Mouse (Mus musculus) midbrain, embryonic 12.5 days (tissue): ENCODE data around the gene Cabp2. TPM values are rescaled to one million over a fixed set of nuclear protein-coding genes. Genes with fewer than 3 reads are reported as not detected.
A peak's percentile ranks its signal among the peaks of the same experiment; 100 is the strongest.

Experiments
- ATAC-seq: fragments of 200-750 bp; cut with Nextera tagmentation; 2 replicates; pipeline ENCODE4 v1.8.0; 2017; ENCODE audit warnings: low read depth, moderate TSS enrichment, moderate library complexity; ENCODE audit not compliant: low FRiP score
- H3K27ac ChIP-seq: fragments of 300-500 bp; sonication (generic); replicated peaks from 2 replicates; pipeline ENCODE4 v1.5.1; 2016; ENCODE audit warnings: mild to moderate bottlenecking
- H3K27me3 ChIP-seq: fragments of 300-500 bp; sonication (generic); 2 replicates; pipeline ENCODE4 v1.6.1; 2016; ENCODE audit warnings: mild to moderate bottlenecking
- H3K36me3 ChIP-seq: fragments of 300-500 bp; sonication (generic); 2 replicates; pipeline ENCODE4 v1.6.1; 2016
- H3K4me1 ChIP-seq: fragments of 300-500 bp; sonication (generic); 2 replicates; pipeline ENCODE4 v1.6.1; 2016
- H3K4me2 ChIP-seq: fragments of 300-500 bp; sonication (generic); replicated peaks from 2 replicates; pipeline ENCODE4 v1.6.1; 2016; ENCODE audit warnings: mild to moderate bottlenecking, moderate library complexity
- H3K4me3 ChIP-seq: fragments of 300-500 bp; sonication (generic); 2 replicates; pipeline ENCODE4 v1.5.1; 2016; ENCODE audit warnings: mild to moderate bottlenecking
- H3K9ac ChIP-seq: fragments of 300-500 bp; sonication (generic); replicated peaks from 2 replicates; pipeline ENCODE4 v1.6.1; 2016; ENCODE audit warnings: mild to moderate bottlenecking, moderate library complexity
- H3K9me3 ChIP-seq: fragments of 300-500 bp; sonication (generic); 2 replicates; pipeline ENCODE4 v1.6.1; 2016; ENCODE audit warnings: mild to moderate bottlenecking
- WGBS: fragments of 180-500 bp; shearing (Covaris S2); methylation state at CpG from one replicate; pipeline ENCODE4 v1.1.7; 2016; 5-methylcytosine and 5-hydroxymethylcytosine counted together
- polyA plus RNA-seq: library from polyadenylated mRNA; unstranded; fragments of >200 nt; fragmentation: Nextera tagmentation; extraction: Ambion mirVana; gene quantifications from 2 replicates; pipeline ENCODE4 v1.2.1, GENCODE M21; 2016

Cabp2 gene
- polyA plus RNA-seq, 1 experiment from 2014 or later = not detected

DNA sequence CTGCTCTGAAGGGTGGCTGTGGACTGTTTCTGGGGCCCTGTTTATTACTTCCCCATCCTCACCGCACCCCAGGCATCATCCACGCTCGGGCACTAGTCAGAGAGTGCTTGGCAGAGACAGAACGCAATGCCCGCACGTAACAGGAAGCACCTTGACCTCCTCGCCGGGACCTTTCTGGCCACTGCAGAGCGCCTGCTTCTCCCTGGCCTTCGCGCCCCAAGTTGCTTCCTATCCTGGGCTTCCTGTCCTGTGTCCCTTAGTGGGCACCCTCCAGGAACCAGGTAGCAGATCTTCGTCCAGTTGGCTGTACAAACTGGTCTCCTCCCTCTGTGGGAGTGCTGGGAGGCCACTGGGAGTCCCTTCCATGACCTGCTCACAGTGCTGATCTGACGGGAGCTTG is 17.0 kb downstream of the Cabp2 start:
- H3K36me3 ChIP-seq = no peaks in the 10 kb centered on the region
- H3K27me3 ChIP-seq = peaks cover 42% of the 10 kb centered on the region
- no peak overlapping the region for H3K4me2 ChIP-seq
- H3K4me1 ChIP-seq = peaks cover 55% of the 10 kb centered on the region
- H3K9me3 ChIP-seq = no peaks in the 10 kb centered on the region
- 0 out of 2 replicates have a peak overlapping the region, but pooled peaks have one; percentile 56 for H3K9ac ChIP-seq
- 94% methylated on average over 13 of the region's 13 CpGs for WGBS
- ATAC-seq = no peak
- no peak overlapping the region for H3K4me3 ChIP-seq
- H3K27ac ChIP-seq = no peak overlapping the region

DNA sequence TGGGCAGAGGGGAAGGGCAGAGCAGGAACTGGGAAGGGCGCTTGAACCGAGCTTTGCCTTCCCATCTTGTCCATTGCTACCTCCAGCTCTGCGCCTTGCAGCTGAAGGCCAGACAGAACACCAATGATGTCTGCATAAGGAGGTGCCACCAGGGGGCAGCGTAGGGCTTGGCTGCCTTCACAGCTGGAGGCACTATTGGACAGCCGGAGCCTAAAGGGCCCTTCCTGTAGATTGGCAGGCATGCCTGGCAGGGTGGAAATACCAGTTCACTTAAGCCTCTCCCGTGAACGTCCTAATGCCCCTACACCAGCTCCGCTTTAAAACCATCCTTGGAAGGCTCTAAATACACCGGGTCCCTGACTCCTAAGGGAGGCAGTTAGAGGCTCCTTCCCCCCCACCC is 17.7 kb downstream of the Cabp2 start:
- Histone ChIP-seq H3K9ac (no peak overlapping the region), H3K9me3 (no peaks in the 10 kb centered on the region), H3K27me3 (peaks cover 46% of the 10 kb centered on the region), H3K27ac (no peak overlapping the region), H3K4me3 (no peak overlapping the region), H3K36me3 (no peaks in the 10 kb centered on the region), H3K4me2 (peak overlapping the region; percentile 78; the same call in 1 of the 2 replicates), H3K4me1 (peaks cover 55% of the 10 kb centered on the region)
- WGBS = 11% methylated on average over 9 of the region's 9 CpGs
- no peak for ATAC-seq

GRCm38 (mm10) chr19:4099837-4100717 is 18.7 kb downstream of the Cabp2 start, which contains the start of gene Pitpnm1:
TSS of gene Pitpnm1 (plus strand) at chr19:4099998.
- peak within 1 kb of the TSS; percentile 65 for H3K9ac ChIP-seq
- 2% methylated on average over 52 of the region's 53 CpGs for WGBS
- H3K27ac ChIP-seq = peak within 1 kb of the TSS; percentile 52; the same call in 1 of the 2 replicates
- H3K27me3 ChIP-seq = peaks cover 46% of the 10 kb centered on the region
- ATAC-seq = no peak
- peak within 1 kb of the TSS; percentile 78 for H3K4me2 ChIP-seq
- H3K9me3 ChIP-seq = no peaks in the 10 kb centered on the region
- 0 out of 2 replicates have a peak, but pooled peaks cover 7% of the 10 kb centered on the region for H3K36me3 ChIP-seq
- peaks cover 55% of the 10 kb centered on the region for H3K4me1 ChIP-seq
- H3K4me3 ChIP-seq = peak within 1 kb of the TSS; percentile 55

GRCm38 (mm10) chr19:4100718-4101261 is 19.4 kb downstream of the Cabp2 start:
- under 1% methylated on average over 52 of the region's 52 CpGs for WGBS

DNA sequence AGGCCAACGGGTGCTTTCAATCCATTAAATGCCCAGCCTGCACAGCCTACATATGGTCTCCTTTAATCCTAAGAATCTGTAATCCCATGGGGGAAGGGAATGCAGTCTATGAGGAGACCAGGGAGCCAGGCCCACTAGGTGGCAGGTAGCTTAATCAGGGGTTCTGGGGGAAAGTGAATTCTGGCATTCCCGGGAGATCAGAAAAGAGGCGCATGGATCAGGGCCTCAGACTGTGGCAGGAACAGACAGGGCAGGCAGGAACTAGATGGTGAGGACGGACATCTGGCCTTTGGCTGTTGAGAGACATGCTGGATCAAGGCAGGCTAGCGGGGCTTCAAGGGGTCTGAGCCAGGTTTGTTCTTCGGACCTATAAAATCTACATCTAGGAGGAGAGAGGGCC is 20.1 kb downstream of the Cabp2 start:
- H3K9ac ChIP-seq = peak overlapping the region; percentile 65
- H3K9me3 ChIP-seq = no peaks in the 10 kb centered on the region
- ATAC-seq = no peak

More at GRCm38 (mm10) chr19:4100718-4101261, 19.4 kb downstream of the Cabp2 start:
- Histone ChIP-seq H3K9ac (peak overlapping the region; percentile 65), H3K4me2 (peak overlapping the region; percentile 78), H3K27ac (peak overlapping the region; percentile 52; the same call in 1 of the 2 replicates), H3K4me3 (peak overlapping the region; percentile 55), H3K27me3 (peaks cover 46% of the 10 kb centered on the region), H3K9me3 (no peaks in the 10 kb centered on the region), H3K36me3 (0 out of 2 replicates have a peak, but pooled peaks cover 7% of the 10 kb centered on the region), H3K4me1 (peaks cover 55% of the 10 kb centered on the region)
- ATAC-seq = peak; percentile 17; the same call in 1 of the 2 replicates

GRCm38 (mm10) chr19:4102049-4102448 is 20.7 kb downstream of the Cabp2 start:
- Histone ChIP-seq H3K27ac (no peak overlapping the region), H3K27me3 (peaks cover 46% of the 10 kb centered on the region), H3K4me1 (peaks cover 47% of the 10 kb centered on the region), H3K9me3 (no peaks in the 10 kb centered on the region), H3K4me3 (no peak overlapping the region; the same call in 1 of the 2 replicates), H3K36me3 (0 out of 2 replicates have a peak, but pooled peaks cover 7% of the 10 kb centered on the region), H3K4me2 (peak overlapping the region; percentile 78; the same call in 1 of the 2 replicates), H3K9ac (no peak overlapping the region)
- no peak for ATAC-seq
- WGBS = 88% methylated on average over 2 of the region's 2 CpGs

More for the DNA sequence above, 20.1 kb downstream of the Cabp2 start:
- WGBS = 41% methylated on average over 6 of the region's 6 CpGs
- H3K27me3 ChIP-seq = peaks cover 46% of the 10 kb centered on the region
- H3K36me3 ChIP-seq = 0 out of 2 replicates have a peak, but pooled peaks cover 7% of the 10 kb centered on the region
- H3K4me1 ChIP-seq = peaks cover 48% of the 10 kb centered on the region
- H3K4me2 ChIP-seq = peak overlapping the region; percentile 78
- peak overlapping the region; percentile 55 for H3K4me3 ChIP-seq
- no peak overlapping the region for H3K27ac ChIP-seq

DNA sequence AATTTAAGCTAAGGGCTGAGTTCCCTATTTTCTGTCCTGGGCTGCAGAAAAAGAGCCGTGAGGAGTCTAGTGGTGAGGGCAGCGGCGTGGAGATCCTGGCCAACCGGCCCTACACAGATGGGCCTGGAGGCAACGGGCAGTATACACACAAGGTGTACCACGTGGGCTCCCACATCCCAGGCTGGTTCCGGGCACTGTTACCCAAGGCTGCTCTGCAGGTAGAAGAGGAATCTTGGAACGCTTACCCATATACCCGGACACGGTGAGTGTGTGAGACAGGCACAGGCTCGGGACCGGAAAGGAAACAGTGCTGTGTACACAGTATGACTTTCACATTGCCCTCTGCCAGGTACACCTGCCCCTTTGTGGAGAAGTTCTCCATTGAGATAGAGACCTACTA is 21.2 kb downstream of the Cabp2 start:
- Histone ChIP-seq H3K27ac (no peak overlapping the region), H3K4me3 (no peak overlapping the region), H3K4me1 (peaks cover 43% of the 10 kb centered on the region), H3K36me3 (0 out of 2 replicates have a peak, but pooled peaks cover 7% of the 10 kb centered on the region), H3K4me2 (no peak overlapping the region), H3K27me3 (peaks cover 46% of the 10 kb centered on the region), H3K9ac (no peak overlapping the region), H3K9me3 (no peaks in the 10 kb centered on the region)
- no peak for ATAC-seq
- 94% methylated on average over 12 of the region's 12 CpGs for WGBS

GRCm38 (mm10) chr19:4103294-4103693 is 21.9 kb downstream of the Cabp2 start:
- ATAC-seq = no peak
- Histone ChIP-seq H3K4me2 (no peak overlapping the region), H3K4me1 (peaks cover 37% of the 10 kb centered on the region), H3K27me3 (peaks cover 46% of the 10 kb centered on the region), H3K9me3 (no peaks in the 10 kb centered on the region), H3K36me3 (peaks cover 10% of the 10 kb centered on the region; the same call in 1 of the 2 replicates), H3K9ac (no peak overlapping the region), H3K27ac (no peak overlapping the region), H3K4me3 (no peak overlapping the region)
- 94% methylated on average over 18 of the region's 18 CpGs for WGBS

- Histone ChIP-seq H3K36me3 (peaks cover 13% of the 10 kb centered on the region; the same call in 1 of the 2 replicates), H3K27ac (no peak overlapping the region), H3K9ac (no peak overlapping the region), H3K9me3 (no peaks in the 10 kb centered on the region), H3K27me3 (peaks cover 46% of the 10 kb centered on the region), H3K4me2 (no peak overlapping the region), H3K4me1 (peaks cover 32% of the 10 kb centered on the region), H3K4me3 (no peak overlapping the region)
- WGBS = 81% methylated on average over 3 of the region's 3 CpGs
- no peak for ATAC-seq
Observed at GRCm38 (mm10) chr19:4103792-4104191, 22.4 kb downstream of the Cabp2 start.

DNA sequence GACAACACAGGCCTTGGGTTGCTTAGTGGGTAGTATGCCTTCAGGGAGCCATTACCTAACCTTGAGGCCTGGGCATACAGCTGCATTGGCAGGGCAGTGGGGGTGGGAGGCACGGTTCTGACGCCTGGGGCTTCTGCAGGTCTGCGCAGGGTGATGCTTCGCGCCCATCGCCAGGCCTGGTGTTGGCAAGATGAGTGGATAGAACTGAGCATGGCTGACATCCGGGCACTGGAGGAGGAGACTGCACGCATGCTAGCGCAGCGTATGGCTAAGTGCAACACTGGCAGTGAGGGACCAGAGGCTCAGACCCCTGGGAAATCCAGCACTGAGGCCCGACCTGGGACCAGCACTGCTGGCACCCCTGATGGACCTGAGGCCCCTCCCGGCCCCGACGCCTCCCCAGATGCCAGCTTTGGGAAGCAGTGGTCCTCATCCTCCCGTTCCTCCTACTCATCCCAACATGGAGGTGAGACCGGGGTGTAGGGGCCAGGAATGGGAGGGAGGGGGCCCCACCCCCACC is 23.4 kb downstream of the Cabp2 start:
- Histone ChIP-seq H3K36me3 (peaks cover 13% of the 10 kb centered on the region; the same call in 1 of the 2 replicates), H3K4me2 (no peak overlapping the region), H3K4me1 (peaks cover 22% of the 10 kb centered on the region), H3K4me3 (no peak overlapping the region), H3K9me3 (no peaks in the 10 kb centered on the region), H3K9ac (no peak overlapping the region), H3K27ac (no peak overlapping the region), H3K27me3 (peaks cover 41% of the 10 kb centered on the region)
- ATAC-seq = no peak
- WGBS = 90% methylated on average over 16 of the region's 16 CpGs

GRCm38 (mm10) chr19:4106654-4107053 is 25.3 kb downstream of the Cabp2 start:
- no peak overlapping the region for H3K9ac ChIP-seq
- H3K9me3 ChIP-seq = no peaks in the 10 kb centered on the region
- peaks cover 3% of the 10 kb centered on the region; the same call in 1 of the 2 replicates for H3K4me1 ChIP-seq
- ATAC-seq = no peak
- H3K27me3 ChIP-seq = peaks cover 21% of the 10 kb centered on the region
- no peak overlapping the region for H3K4me2 ChIP-seq
- WGBS = 92% methylated on average over 14 of the region's 14 CpGs
- H3K36me3 ChIP-seq = peaks cover 16% of the 10 kb centered on the region; the same call in 1 of the 2 replicates
- no peak overlapping the region for H3K27ac ChIP-seq
- H3K4me3 ChIP-seq = no peak overlapping the region
